Mouse (Mus musculus) ES-E14 (cell line): ENCODE data around the gene Smo.

Source experiments
- CHD2 ChIP-seq: IDR thresholded peaks from 2 replicates; pipeline ENCODE4 v1.6.1; 2014; ENCODE audit warnings: mild to moderate bottlenecking, low read depth, low read length, inconsistent platforms
- HCFC1 ChIP-seq: IDR thresholded peaks from 2 replicates; pipeline ENCODE4 v1.6.1; 2012; ENCODE audit warnings: low read length, inconsistent platforms, borderline replicate concordance; ENCODE audit not compliant: insufficient read depth
- MAFK ChIP-seq: IDR thresholded peaks from 2 replicates; pipeline ENCODE4 v1.6.1; 2014; ENCODE audit warnings: mild to moderate bottlenecking, low read depth, low read length, inconsistent platforms; ENCODE audit not compliant: insufficient read depth
- ZC3H11A ChIP-seq: IDR thresholded peaks from 2 replicates; pipeline ENCODE4 v1.6.1; 2012; ENCODE audit warnings: low read depth, mild to moderate bottlenecking, inconsistent platforms, low read length, borderline replicate concordance
- ZNF384 ChIP-seq: IDR thresholded peaks from 2 replicates; pipeline ENCODE4 v1.6.1; 2012; ENCODE audit warnings: low read depth, low read length, inconsistent platforms

- TF ChIP-seq ZNF384 = no peak
- TF ChIP-seq CHD2 = no peak
- no peak for TF ChIP-seq ZC3H11A
- TF ChIP-seq MAFK = no peak
- TF ChIP-seq HCFC1 = no peak
Measured at GRCm38 (mm10) chr6:29729491-29729890, 5.8 kb upstream of the Smo start.
